Mouse (Mus musculus) liver, postnatal 0 days (tissue): Measurements from ENCODE around the gene Gm17027. TPM values are rescaled to one million over a fixed set of nuclear protein-coding genes. Genes with fewer than 3 reads are reported as not detected.
"Not testable (repeated sequence)": the region's sequence is repeated elsewhere in the genome, so short reads cannot be mapped to it uniquely, and the experiment has no call there.

ENCODE experiments used
- ATAC-seq: fragments of 200-750 bp; cut with Nextera tagmentation; 2 replicates; pipeline ENCODE4 v1.8.0; 2017; ENCODE audit warnings: mild to moderate bottlenecking, moderate library complexity
- DNase-seq: peaks from one replicate; pipeline ENCODE4 v3.0.0-alpha.2; 2016
- H3K27ac ChIP-seq: fragments of 300-500 bp; sonication (generic); 2 replicates; pipeline ENCODE4 v1.5.1; 2014; ENCODE audit warnings: antibody characterized with exemption, moderate library complexity, mild to moderate bottlenecking, low read depth
- H3K27me3 ChIP-seq: fragments of 300-500 bp; sonication (generic); 2 replicates; pipeline ENCODE4 v1.6.1; 2014; ENCODE audit warnings: low read length, control low read depth, mixed read lengths; ENCODE audit not compliant: insufficient read depth
- H3K36me3 ChIP-seq: fragments of 300-500 bp; sonication (generic); replicated peaks from 2 replicates; pipeline ENCODE4 v1.6.1; 2014; ENCODE audit warnings: mild to moderate bottlenecking, control low read depth, low read length, moderate library complexity, mixed read lengths; ENCODE audit not compliant: insufficient read depth
- H3K4me1 ChIP-seq: fragments of 300-500 bp; sonication (generic); 2 replicates; pipeline ENCODE4 v1.6.1; 2014; ENCODE audit warnings: antibody characterized with exemption, mild to moderate bottlenecking, control low read depth; ENCODE audit not compliant: insufficient read depth
- H3K4me2 ChIP-seq: fragments of 300-500 bp; sonication (generic); 2 replicates; pipeline ENCODE4 v1.6.1; 2014; ENCODE audit warnings: low read depth, mild to moderate bottlenecking, low read length, moderate library complexity, mixed read lengths
- H3K4me3 ChIP-seq: fragments of 300-500 bp; sonication (generic); 2 replicates; pipeline ENCODE4 v1.5.1; 2014; ENCODE audit warnings: low read depth, low read length
- H3K9ac ChIP-seq: fragments of 300-500 bp; sonication (generic); replicated peaks from 2 replicates; pipeline ENCODE4 v1.6.1; 2014; ENCODE audit warnings: mild to moderate bottlenecking, moderate library complexity
- H3K9me3 ChIP-seq: fragments of 300-500 bp; sonication (generic); 2 replicates; pipeline ENCODE4 v1.6.1; 2016; ENCODE audit warnings: mild to moderate bottlenecking, control low read depth, low read length, mixed read lengths
- WGBS: fragments of 180-500 bp; shearing (Covaris S2); extraction: QIAGEN DNeasy Blood & Tissue Kit; methylation state at CpG from one replicate; pipeline ENCODE4 v1.1.7; 2014; ENCODE audit not compliant: insufficient replicate concordance; 5-methylcytosine and 5-hydroxymethylcytosine counted together
- polyA plus RNA-seq: library from polyadenylated mRNA; unstranded; fragments of >200 nt; fragmentation: Nextera tagmentation; extraction: Ambion mirVana; gene quantifications from 2 replicates; pipeline ENCODE4 v1.2.1, GENCODE M21; 2015

Gm17027 gene
- polyA plus RNA-seq, result not detected in 2 replicates

- not testable (repeated sequence) for H3K4me1 ChIP-seq, H3K9ac ChIP-seq, H3K27ac ChIP-seq, H3K9me3 ChIP-seq, DNase-seq, H3K4me3 ChIP-seq, H3K4me2 ChIP-seq, H3K36me3 ChIP-seq, H3K27me3 ChIP-seq, ATAC-seq
- WGBS, result 93% methylated on average over 1 of the region's 2 CpGs
Measured at GRCm38 (mm10) chr14:42162522-42162921, at the start of gene Gm17027. TSS of gene Gm17027 (minus strand) at chr14:42162622.

- H3K27ac ChIP-seq, H3K27me3 ChIP-seq, H3K9ac ChIP-seq, H3K36me3 ChIP-seq, ATAC-seq, H3K4me2 ChIP-seq, DNase-seq, H3K9me3 ChIP-seq, H3K4me1 ChIP-seq, H3K4me3 ChIP-seq: not testable (repeated sequence)
- WGBS, result no CpG with 5 or more reads among the region's 1 CpGs
Measured at GRCm38 (mm10) chr14:42190691-42191090, 28.3 kb upstream of the Gm17027 start, which contains the start of gene Gm3573. TSS of gene Gm3573 (minus strand) at chr14:42190791.

GRCm38 (mm10) chr14:42183936-42184335, 21.5 kb upstream of the Gm17027 start:
- WGBS, result 73% methylated on average over 3 of the region's 3 CpGs
- H3K4me1 ChIP-seq, H3K9me3 ChIP-seq, ATAC-seq, H3K4me3 ChIP-seq, H3K36me3 ChIP-seq, H3K4me2 ChIP-seq, H3K27ac ChIP-seq, DNase-seq, H3K9ac ChIP-seq, H3K27me3 ChIP-seq: not testable (repeated sequence)

GRCm38 (mm10) chr14:42134571-42134970, 27.9 kb downstream of the Gm17027 start:
- H3K9ac ChIP-seq, H3K4me3 ChIP-seq, H3K9me3 ChIP-seq, H3K4me2 ChIP-seq, H3K4me1 ChIP-seq, DNase-seq, H3K36me3 ChIP-seq, H3K27me3 ChIP-seq, H3K27ac ChIP-seq, ATAC-seq: not testable (repeated sequence)
- 77% methylated on average over 5 of the region's 8 CpGs for WGBS

GRCm38 (mm10) chr14:42133806-42134205, 28.6 kb downstream of the Gm17027 start:
- not testable (repeated sequence) for H3K4me1 ChIP-seq, H3K27me3 ChIP-seq, DNase-seq, H3K4me2 ChIP-seq, H3K36me3 ChIP-seq, ATAC-seq, H3K4me3 ChIP-seq, H3K9me3 ChIP-seq, H3K9ac ChIP-seq, H3K27ac ChIP-seq
- 59% methylated on average over 9 of the region's 14 CpGs for WGBS

GRCm38 (mm10) chr14:42117269-42117668, 45.2 kb downstream of the Gm17027 start, which contains the start of gene Gm7951:
TSS of gene Gm7951 (minus strand) at chr14:42117369.
- H3K4me1 ChIP-seq, H3K36me3 ChIP-seq, H3K9me3 ChIP-seq, H3K9ac ChIP-seq, H3K4me2 ChIP-seq, DNase-seq, H3K27me3 ChIP-seq, ATAC-seq, H3K27ac ChIP-seq, H3K4me3 ChIP-seq: not testable (repeated sequence)
- WGBS, result no CpG with 5 or more reads among the region's 2 CpGs

Other genes starting within 250 kb of the Gm17027 start
- gene 1700049E17Rik1, start 237.7 kb downstream of the Gm17027 start, polyA plus RNA-seq, result not detected in 2 replicates
- not detected in 2 replicates for gene 1700024B05Rik, start 218.6 kb downstream of the Gm17027 start, polyA plus RNA-seq
- not detected in 2 replicates for gene Gm6401, start 194.7 kb downstream of the Gm17027 start, polyA plus RNA-seq
- gene Gm3543, start 179.3 kb downstream of the Gm17027 start, polyA plus RNA-seq, result not detected in 2 replicates
- gene Gm7951, start 45.3 kb downstream of the Gm17027 start, polyA plus RNA-seq, result not detected in 2 replicates
- gene Gm3573, start 28.2 kb upstream of the Gm17027 start, polyA plus RNA-seq, result not detected in 2 replicates
- gene Gm17026, start 97.4 kb upstream of the Gm17027 start, polyA plus RNA-seq, result not detected in 2 replicates
- gene Gm9611, start 134.7 kb upstream of the Gm17027 start, polyA plus RNA-seq, result not detected in 2 replicates
- gene Gm7995, start 147.6 kb upstream of the Gm17027 start, polyA plus RNA-seq, result not detected in 2 replicates